Mouse (Mus musculus): ENCODE measurements around the gene Ganc.

The Ganc gene

GRCm38 (mm10) chr2:120450724-120451123 is 47.0 kb downstream of the Ganc start:
- no peak for DNase-seq (ENCODE audit: extremely low spot score, low spot score)

GRCm38 (mm10) chr2:120452600-120452999 is 48.9 kb downstream of the Ganc start:
- DNase-seq (ENCODE audit: extremely low spot score, low spot score) = no peak

GRCm38 (mm10) chr2:120454987-120455386 is 51.3 kb downstream of the Ganc start:
- DNase-seq (ENCODE audit: extremely low spot score, low spot score) = no peak

- no peak for DNase-seq (ENCODE audit: extremely low spot score, low spot score)
Observed at GRCm38 (mm10) chr2:120455719-120456118, 52.0 kb downstream of the Ganc start, which contains the start of gene Capn3. Gene Capn3 (plus strand): TSS chr2:120456019.

- DNase-seq (ENCODE audit: extremely low spot score, low spot score) = no peak
Observed at GRCm38 (mm10) chr2:120460216-120460615, 56.5 kb downstream of the Ganc start.

- DNase-seq (ENCODE audit: extremely low spot score, low spot score) = no peak
Observed at GRCm38 (mm10) chr2:120463328-120463727, 59.6 kb downstream of the Ganc start.

- DNase-seq (ENCODE audit: extremely low spot score, low spot score) = no peak
Observed at GRCm38 (mm10) chr2:120464091-120464490, 60.4 kb downstream of the Ganc start.

GRCm38 (mm10) chr2:120464732-120465396 is 61.2 kb downstream of the Ganc start:
- DNase-seq (ENCODE audit: extremely low spot score, low spot score) = no peak

- no peak for DNase-seq (ENCODE audit: extremely low spot score, low spot score)
Observed at GRCm38 (mm10) chr2:120465397-120465785, 61.7 kb downstream of the Ganc start.

GRCm38 (mm10) chr2:120468011-120468410 is 64.3 kb downstream of the Ganc start:
- DNase-seq (ENCODE audit: extremely low spot score, low spot score) = no peak

- DNase-seq (ENCODE audit: extremely low spot score, low spot score) = no peak
Observed at GRCm38 (mm10) chr2:120469220-120469619, 65.5 kb downstream of the Ganc start.

- no peak for DNase-seq (ENCODE audit: extremely low spot score, low spot score)
Observed at GRCm38 (mm10) chr2:120469715-120470114, 66.0 kb downstream of the Ganc start.

GRCm38 (mm10) chr2:120470856-120471255 is 67.2 kb downstream of the Ganc start:
- DNase-seq (ENCODE audit: extremely low spot score, low spot score) = no peak

- DNase-seq (ENCODE audit: extremely low spot score, low spot score) = no peak
Observed at GRCm38 (mm10) chr2:120476277-120477087, 72.8 kb downstream of the Ganc start.

- peak; percentile 45 for DNase-seq (ENCODE audit: extremely low spot score, low spot score)
Observed at GRCm38 (mm10) chr2:120478600-120478999, 74.9 kb downstream of the Ganc start.

GRCm38 (mm10) chr2:120481921-120482320 is 78.2 kb downstream of the Ganc start:
- no peak for DNase-seq (ENCODE audit: extremely low spot score, low spot score)

- DNase-seq (ENCODE audit: extremely low spot score, low spot score) = no peak
Observed at GRCm38 (mm10) chr2:120482506-120483389, 79.1 kb downstream of the Ganc start.

GRCm38 (mm10) chr2:120484241-120484640 is 80.5 kb downstream of the Ganc start:
- DNase-seq (ENCODE audit: extremely low spot score, low spot score) = no peak

- DNase-seq (ENCODE audit: extremely low spot score, low spot score) = no peak
Observed at GRCm38 (mm10) chr2:120493254-120493653, 89.6 kb downstream of the Ganc start.

- no peak for DNase-seq (ENCODE audit: extremely low spot score, low spot score)
Observed at GRCm38 (mm10) chr2:120496511-120496910, 92.8 kb downstream of the Ganc start.

- no peak for DNase-seq (ENCODE audit: extremely low spot score, low spot score)
Observed at GRCm38 (mm10) chr2:120499971-120500471, 96.3 kb downstream of the Ganc start.

Measured in neural tube, embryonic 10.5 days (tissue).